Mouse (Mus musculus): ENCODE data around the gene Ubl7. TPM values are rescaled to one million over a fixed set of nuclear protein-coding genes. Genes with fewer than 3 reads are reported as not detected.
A peak's percentile ranks its signal among the peaks of the same experiment; 100 is the strongest.

Ubl7 gene
- total RNA-seq, 2 experiments from 2014 or later = 66.3 to 66.5 TPM

- no peak for DNase-seq
These were observed 37.7 kb downstream of the Ubl7 start for GRCm38 (mm10) chr9:57948333-57948931.

GRCm38 (mm10) chr9:57949102-57949704 lies 38.4 kb downstream of the Ubl7 start:
- no peak for DNase-seq

- no peak for DNase-seq
These were observed 39.1 kb downstream of the Ubl7 start for GRCm38 (mm10) chr9:57949879-57950278.

GRCm38 (mm10) chr9:57950519-57950918 lies 39.7 kb downstream of the Ubl7 start:
- DNase-seq = no peak

- DNase-seq = no peak
These were observed 41.2 kb downstream of the Ubl7 start for GRCm38 (mm10) chr9:57951993-57952392.

- no peak for DNase-seq
These were observed 44.4 kb downstream of the Ubl7 start for GRCm38 (mm10) chr9:57954962-57955744.

- DNase-seq = no peak
These were observed 45.0 kb downstream of the Ubl7 start for GRCm38 (mm10) chr9:57955764-57956163.

GRCm38 (mm10) chr9:57956196-57956837 lies 45.5 kb downstream of the Ubl7 start:
- no peak for DNase-seq

GRCm38 (mm10) chr9:57956838-57957236 lies 46.1 kb downstream of the Ubl7 start:
- DNase-seq = no peak

- peak; percentile 40 for DNase-seq
These were observed 47.8 kb downstream of the Ubl7 start for GRCm38 (mm10) chr9:57958615-57959014.

- DNase-seq = no peak
These were observed 48.6 kb downstream of the Ubl7 start for GRCm38 (mm10) chr9:57959399-57959798.

- DNase-seq = no peak
These were observed 49.4 kb downstream of the Ubl7 start for GRCm38 (mm10) chr9:57959886-57960866.

- no peak for DNase-seq
These were observed 50.4 kb downstream of the Ubl7 start for GRCm38 (mm10) chr9:57961226-57961625.

- DNase-seq = no peak
These were observed 51.3 kb downstream of the Ubl7 start for GRCm38 (mm10) chr9:57961863-57962778.

- DNase-seq = no peak
These were observed 52.6 kb downstream of the Ubl7 start for GRCm38 (mm10) chr9:57963249-57963997.

GRCm38 (mm10) chr9:57963998-57964395 lies 53.2 kb downstream of the Ubl7 start:
- no peak for DNase-seq

- DNase-seq = no peak
These were observed 53.9 kb downstream of the Ubl7 start for GRCm38 (mm10) chr9:57964528-57965250.

- DNase-seq = peak; percentile 42
These were observed 54.8 kb downstream of the Ubl7 start for GRCm38 (mm10) chr9:57965281-57966185.
